Mouse (Mus musculus) brain, embryonic 18.5 days (tissue): ENCODE results near the gene Spef1.

ENCODE experiments used
- DNase-seq: peaks from one replicate; pipeline ENCODE4 v3.0.0-alpha.2; 2012; ENCODE audit warnings: low read depth, low spot score

Gene Spef1

DNA sequence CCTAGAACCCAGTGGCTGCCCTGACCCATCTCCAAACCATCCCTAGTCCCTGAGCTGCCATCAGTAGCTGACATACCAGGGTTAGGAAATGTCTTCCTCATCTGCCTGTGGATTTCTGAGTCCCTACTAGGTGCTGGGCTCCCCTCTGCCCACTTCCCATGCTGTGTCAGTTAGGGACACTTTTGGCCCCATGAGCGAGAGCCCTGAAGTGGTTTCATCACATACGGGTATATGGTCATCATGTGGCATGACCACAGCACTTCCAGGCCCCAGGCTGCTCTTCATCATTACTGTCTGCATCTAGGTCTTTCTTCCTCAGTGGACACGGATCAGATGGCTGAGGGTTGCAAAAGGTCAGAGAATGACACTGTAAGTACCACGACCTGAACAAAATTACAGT lies 19.7 kb upstream of the Spef1 start, which contains the start of gene Ap5s1:
Gene Ap5s1, plus strand, starts transcription at position 301 of the 400 bp plus-strand sequence.
- no peak for DNase-seq

DNA sequence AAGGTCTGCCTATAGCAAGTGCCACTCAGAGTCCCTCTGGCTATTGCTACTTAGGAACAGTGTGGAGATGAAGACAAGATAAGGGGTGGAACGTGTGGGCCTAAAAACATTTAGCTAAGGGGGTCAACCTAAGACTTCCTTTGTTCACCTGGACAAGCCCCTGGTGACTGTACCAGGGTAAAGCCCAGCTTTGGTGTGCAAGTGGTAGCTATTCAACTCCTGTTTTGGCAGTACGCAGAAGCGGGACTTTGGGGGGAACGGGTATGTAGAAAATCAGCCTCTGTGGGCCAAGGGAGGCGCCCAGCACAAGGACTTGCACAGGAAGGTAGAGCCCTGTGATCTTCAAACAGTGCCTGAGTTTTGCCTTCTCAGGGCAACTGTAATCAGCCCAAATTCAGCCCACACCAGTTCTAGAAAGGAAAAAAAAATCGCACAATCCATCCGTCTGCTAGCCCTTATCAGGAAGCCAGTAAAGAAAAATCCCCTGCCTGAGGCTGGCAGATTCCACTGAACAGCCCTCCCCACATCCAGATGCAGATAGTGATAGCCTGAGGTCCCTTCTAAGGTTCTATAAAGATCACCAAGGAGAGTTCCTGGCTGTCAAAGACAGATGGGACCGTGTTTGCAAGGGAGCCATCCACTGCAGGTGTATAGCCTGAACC lies 18.6 kb upstream of the Spef1 start:
- no peak for DNase-seq

DNA sequence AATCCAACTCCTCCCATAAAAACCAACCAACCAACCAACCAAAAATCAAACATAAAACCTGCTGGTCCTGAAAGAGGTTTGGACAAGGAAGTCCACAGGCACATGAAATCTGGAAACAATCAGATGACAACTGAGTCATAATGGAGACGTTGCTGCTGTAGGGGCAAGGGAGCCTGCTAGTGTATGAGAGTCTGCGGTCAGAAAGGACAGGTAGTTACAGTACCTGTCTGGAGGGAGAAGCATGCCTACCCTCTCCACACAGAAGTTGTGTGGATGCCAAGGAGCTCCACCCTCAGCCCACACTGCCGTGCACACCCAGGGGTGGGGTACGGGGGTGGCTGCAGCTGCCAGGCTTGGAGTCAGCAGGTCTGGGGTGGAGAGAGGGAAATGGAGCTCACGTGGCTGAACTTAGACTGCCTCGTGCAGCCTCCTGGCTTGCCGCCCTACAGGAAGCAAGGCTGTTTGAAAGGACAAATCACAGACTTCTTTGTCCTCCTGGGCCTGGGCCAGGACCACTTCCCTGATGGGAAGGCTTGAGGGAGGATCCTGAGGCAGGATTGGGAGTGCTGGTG lies 17.4 kb upstream of the Spef1 start:
- no peak for DNase-seq

DNA sequence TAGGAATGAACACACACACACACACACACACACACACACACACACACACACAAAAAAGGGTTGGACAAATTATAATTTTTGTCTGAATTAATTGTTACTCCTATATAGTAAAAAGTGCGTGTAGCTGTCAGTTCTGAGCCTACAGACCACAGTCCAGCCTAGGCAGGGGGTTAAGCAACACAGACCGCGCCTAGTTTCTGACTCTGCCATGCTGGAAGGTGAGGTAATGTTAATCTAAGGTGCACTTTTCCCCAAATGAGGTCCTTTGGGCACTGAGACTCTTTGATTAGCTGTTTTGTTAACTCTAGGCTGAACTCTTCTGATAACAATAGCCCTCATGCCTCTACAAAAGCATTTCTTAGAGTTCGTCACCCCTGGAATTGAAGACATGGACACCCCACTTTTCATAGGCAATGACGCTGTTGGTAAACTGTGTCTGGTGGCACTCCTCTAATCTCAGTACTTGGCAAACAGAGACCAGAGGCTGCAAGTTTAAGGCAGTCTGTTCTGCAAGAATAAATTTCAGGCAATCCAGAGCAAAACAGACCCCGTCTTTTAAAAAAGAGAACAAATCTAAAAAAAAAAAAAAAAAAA lies 16.8 kb upstream of the Spef1 start:
- no peak for DNase-seq

DNA sequence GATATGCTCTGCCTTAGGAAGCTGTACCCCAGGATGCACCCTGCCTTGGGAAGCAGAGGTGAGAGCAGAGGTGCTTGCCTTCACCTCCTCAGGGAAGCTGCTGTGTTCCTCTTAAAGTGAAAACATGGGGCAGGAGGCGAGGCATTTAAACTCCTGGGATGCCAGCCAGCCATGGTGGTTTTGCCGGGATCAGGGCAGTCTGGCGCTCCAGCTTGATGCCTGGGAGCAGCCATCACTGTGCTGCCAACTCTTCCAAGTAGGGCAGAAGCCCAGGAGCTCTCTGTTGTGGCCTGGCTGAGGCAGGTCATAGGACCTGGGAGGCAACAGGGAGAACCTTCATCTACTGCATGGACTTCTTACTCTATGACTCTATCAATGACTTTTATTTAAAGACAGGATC lies 14.2 kb upstream of the Spef1 start:
- DNase-seq: no peak

DNA sequence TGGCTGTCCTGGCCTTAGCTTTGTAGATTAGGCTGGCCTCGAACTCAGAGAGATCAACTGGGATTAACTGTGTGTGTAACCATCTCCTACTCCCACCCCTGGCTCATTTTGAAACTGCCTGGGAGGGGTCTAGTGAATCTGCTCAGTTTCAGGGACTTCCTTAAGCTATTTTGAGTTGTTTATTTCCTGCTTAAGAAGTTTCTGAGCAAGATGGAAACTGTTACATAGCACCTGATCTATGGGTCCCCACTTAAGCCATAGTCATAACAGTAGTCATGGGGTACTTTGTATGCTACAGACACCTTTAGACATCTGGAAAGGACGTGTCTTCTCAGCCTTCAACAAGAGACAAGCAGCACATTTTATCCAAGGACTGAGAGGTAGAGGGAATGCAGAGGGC lies 13.6 kb upstream of the Spef1 start:
- DNase-seq: no peak

DNA sequence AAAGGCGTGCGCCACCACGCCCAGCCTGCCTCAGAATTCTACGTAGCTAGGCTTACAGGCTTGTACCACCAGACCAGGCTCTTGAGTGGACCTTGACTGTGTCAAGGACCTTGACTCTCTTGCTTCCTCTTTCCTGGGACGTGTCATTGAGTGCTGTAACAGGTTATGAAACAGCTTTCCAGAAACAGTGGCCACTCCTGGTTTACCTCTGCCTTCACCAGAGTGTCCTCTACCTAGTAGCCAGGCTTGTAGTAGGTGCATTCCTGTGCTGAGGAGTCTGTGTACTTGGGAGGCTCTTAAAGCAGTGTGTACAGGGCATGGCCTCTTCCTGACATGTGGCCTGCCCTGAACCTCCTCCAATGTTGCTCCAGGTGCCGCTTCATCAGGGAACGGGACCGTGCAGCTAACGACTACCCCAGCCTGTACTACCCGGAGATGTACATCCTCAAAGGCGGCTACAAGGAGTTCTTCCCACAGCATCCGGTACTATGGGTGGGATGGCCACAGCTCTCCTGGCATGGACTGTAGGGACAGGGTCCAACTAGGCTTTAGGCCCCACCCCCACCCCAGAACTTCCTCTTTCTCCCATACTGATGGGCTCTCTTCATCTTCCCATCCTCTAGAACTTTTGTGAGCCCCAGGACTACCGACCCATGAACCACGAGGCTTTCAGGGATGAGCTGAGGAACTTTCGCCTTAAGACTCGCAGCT lies 9.7 kb upstream of the Spef1 start:
- DNase-seq: no peak

DNA sequence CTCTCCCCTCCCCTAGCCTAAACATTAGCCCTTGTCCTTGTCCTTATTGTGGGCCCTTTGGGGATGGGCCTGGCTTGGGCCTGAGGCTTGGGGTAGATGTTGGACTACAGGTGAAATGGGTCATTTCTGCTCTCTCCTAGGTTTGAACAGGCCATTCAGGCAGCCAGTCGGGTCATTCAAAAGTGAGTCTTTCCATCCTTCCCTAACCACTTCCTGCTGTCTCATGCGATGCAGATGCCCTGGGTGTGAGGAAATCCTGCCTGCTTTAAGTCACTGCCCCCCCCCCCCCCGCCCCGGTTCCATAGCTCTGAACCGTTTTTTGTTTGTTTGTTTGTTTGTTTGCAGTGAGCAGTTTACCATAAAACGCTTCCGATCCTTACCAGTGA lies 3.9 kb upstream of the Spef1 start:
- DNase-seq: no peak

DNA sequence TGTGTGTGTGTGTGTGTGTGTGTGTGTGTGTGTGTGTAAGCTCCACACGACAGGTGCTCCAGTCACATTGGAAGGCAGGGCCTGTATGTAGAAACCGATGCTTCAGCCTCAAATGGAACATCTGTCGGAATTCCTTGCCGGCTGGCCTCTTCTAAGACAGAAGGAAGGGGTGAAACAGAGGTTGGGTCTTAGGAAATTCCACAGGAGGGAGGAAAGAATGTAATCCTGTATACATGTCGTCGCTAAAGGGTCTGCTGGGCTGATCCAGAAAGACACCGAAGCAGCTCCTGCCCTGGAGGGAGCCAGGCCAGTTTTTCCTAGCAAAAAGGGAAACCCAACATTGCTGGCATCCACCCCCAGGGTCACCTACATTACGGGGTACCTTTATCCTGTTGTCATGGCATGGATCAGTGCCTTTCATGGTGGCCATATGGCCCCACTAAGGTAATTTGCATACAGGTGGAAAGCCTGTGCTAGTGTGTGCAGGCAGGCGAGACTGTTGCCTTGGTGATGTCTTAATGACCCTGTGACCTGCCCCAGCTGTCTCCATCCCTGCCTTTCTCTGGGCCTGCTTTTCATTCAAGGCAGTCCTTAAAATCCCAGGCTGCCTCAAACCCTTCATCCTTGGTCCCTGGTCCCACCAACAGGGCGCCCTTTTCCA lies 3.4 kb upstream of the Spef1 start:
- no peak for DNase-seq

DNA sequence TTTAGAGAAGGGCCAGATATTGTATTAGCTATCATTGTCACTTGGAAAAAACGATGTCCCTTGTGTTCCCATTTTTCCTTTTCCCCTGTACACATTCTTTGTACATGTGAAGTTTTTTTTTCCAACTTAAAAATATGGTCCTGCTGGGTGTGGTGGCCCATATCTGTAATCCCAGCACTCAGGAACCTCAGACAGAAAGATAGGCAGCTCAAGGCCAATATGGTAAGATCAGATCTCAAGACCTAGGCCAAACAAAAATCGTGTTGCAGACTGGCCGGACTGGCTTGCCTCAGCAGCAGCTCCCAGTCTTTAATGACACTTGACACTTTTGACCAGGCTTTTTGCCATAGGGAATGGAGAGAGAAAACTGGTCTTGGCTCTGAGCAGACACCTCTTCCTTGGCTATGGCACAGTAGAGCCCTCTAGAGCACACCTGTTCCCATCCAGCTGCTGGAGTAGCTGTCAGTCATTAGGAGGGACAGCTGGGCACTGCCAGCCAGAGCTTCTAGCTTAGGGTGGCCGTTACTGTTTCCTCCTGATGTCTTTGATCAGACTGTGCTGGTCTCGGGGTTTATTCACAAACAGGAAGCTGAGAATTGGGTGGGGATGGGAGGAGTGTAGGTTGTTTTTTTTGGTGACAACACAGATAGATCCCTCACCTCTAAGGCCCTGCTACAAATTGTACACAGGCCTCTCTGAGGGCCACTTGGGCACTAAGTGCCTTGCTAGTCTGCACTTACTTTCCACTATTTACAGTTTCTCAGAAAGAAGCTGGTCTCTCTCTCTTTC lies 2.6 kb upstream of the Spef1 start:
- DNase-seq: no peak

DNA sequence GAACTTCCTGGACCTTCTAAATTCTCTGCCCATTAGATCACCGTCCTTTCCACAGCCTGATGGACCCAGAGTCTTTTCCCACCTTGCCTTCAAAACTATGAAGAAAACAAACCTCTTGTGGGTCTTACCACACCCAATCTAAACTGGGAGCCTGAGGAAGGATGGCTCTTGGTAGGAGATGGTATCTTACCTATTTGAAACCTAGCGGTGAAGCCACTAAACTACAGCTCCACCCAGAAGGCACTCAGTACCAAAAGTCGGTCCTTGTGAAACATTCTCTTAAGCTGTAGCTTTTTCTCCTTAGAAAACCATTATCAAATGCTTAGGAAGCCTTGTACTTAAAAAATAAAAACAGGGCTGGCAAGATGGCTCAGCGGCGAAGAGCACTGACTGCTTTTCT lies 1.2 kb upstream of the Spef1 start:
- no peak for DNase-seq

DNA sequence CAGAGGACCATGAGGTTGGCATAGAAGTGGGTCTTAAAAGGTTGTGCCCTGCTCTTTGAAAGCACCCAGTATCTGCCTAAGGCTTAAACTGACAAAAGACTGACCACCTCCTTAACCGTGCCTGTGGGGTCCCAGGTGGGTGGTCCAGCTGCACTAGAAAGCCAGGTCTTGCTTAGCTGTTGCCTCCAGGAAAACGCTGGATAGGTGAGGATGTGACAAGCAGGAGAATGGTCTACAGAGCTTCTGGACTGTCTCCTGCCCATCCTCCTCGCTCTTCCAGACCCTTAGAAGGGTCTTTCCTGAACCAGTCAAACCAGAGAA lies 480 bp upstream of the Spef1 start:
- no peak for DNase-seq

DNA sequence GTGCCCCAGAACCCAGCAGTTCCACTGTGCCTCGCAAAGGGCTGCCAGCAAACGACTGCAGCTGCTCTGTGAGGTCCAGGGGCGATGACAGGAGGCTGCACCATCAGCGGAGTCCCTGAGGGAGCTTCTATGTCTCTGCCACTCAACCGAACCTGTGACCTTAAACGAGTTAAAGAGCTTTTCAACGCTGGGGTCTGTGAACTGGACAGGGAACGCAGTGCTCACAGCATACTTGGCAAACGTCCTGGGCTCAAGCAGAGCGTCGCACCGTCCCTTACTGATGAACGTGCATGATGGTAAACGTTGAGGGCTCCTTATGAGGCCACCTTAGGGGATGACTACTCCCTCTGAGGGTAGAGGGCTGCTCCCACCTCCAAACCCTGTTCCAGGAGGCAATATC lies 739 bp downstream of the Spef1 start:
- no peak for DNase-seq

DNA sequence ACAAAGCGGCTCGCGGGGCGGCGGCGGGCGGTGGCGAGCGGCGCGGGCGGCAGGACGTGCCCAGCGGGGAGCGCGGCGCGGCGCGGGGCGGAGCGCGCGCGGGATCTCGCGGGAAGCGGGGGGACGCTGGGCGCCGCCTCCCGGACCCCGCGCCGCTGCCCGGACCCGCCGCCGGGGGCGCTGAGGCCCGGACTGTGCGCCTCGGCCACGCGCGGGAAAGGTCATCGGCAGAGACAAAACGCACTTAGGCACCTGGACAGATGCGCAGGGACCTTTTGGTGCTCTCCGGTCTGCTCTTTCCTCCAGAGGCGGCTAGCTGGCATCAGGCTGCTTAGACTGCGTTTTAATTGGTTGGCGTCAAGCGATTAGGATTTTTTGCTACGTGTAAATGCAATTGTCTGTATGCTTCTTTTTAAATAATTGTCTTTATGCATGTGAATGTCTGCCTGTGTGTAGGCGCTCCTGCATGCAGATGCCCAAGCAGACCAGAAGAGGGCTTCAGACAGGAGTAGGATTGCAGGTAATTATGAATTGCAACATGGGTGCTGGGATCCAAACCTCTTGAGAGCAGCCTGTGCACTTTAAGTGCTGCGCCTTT lies 7.0 kb downstream of the Spef1 start, which contains the start of gene Cenpb:
Gene Cenpb, minus strand, starts transcription at position 78 of the 598 bp plus-strand sequence.
- DNase-seq: no peak

DNA sequence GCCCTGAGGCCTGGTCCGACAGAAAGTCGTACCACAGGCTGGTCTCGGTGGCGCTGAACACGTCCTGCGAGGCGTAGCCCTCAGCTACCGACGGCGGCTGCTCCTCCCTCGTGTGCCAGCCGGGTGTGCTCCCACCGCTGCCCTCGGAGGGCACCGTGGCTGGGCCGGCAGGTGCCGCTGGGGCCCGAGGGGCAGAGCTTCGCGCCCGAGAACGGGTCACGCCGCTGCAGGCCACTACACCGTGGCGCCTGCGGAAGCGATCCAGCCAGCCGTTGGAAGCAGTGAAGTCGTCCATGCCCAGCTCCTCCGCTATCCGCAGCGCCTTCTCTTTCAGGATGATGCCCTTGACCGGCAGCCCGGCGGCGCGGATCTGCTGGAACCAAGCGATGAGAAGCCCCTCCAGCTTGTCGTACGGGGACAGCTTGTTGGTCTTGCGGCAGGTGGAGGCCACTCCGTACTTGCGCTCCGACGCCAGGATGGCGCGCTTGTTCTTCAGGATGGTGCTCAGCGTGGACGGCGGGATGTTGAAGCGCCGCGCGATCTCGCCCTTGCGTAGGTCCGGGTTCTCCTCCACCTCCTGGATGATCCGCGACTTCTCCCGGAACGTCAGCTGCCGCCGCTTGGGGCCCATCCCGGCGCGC lies 7.7 kb downstream of the Spef1 start:
- DNase-seq: no peak

DNA sequence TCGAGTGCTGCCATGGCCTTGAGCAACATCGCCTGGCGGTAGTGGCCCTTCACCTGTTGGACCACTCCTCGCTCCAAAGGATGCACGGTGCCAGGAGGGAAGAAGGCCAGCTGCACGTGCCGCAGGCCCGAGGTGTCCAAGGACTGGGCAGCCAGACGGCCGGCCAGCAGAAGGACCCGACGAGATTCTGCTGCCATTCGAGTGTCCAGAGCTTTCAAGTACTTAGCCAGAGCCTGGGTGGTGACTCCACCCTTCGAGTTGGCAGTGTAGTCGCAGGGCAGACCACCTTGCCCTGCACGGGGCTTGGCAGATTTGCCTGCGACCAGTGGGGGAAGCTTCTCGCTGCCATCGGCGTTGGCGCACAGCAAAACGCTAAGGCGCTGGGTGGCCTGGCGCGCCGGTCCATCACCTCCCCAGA lies 8.2 kb downstream of the Spef1 start:
- no peak for DNase-seq

DNA sequence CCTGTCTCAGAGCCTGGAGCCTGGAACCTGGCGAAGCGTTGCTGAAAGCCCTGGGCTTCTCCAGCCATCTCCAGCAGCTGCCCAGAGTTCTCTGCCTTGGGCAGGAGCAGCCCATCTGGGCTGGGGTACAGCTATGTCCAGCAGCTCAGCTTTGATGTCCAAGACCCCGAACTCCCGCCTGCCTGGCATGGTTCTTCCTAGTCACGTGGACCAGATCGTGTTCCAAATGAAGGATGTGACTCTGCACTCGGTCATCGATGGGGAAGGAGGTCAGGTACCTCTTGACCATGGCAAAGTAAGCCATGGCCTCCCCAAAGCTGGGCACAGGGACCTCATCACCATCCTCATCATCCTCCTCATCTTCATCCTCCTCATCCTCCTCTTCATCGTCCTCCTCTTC lies 9.2 kb downstream of the Spef1 start:
- no peak for DNase-seq

DNA sequence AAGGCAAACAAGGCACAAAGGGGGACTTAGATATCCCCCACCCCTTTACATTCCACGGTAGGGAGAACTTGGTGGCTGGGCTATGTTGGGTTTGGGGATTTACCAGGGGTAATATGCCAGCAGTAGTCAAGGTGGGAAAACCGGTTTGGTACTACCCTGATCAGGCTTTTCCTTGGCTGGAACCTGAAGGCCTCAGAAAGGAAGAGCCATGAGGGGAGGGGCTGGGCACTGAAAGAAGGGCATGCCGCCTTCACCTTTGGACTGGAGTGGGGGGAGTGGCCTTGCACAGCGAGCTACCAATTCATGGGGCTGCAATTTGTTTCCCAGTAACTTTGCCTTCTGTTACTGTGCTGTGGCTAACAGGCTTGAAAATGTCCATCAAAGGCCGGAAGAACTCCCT lies 10.6 kb downstream of the Spef1 start:
- no peak for DNase-seq

DNA sequence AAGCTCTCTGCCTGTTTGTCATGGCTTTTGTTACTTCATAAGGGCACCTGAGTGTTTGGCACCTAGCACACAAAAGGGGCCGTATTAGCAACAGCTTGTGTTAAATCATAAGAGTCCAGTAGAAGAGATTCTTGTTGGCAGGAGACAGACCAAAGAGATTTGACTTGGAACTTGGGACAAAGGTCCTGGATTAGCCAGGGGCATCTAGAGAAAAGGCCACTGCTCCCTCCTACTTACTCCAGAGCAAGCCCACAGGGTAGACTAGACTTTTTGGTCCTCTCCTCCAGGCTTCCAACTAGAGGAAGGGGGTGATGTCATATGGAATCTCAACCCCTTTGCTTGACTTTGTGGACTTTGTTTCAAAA lies 11.2 kb downstream of the Spef1 start:
- no peak for DNase-seq

DNA sequence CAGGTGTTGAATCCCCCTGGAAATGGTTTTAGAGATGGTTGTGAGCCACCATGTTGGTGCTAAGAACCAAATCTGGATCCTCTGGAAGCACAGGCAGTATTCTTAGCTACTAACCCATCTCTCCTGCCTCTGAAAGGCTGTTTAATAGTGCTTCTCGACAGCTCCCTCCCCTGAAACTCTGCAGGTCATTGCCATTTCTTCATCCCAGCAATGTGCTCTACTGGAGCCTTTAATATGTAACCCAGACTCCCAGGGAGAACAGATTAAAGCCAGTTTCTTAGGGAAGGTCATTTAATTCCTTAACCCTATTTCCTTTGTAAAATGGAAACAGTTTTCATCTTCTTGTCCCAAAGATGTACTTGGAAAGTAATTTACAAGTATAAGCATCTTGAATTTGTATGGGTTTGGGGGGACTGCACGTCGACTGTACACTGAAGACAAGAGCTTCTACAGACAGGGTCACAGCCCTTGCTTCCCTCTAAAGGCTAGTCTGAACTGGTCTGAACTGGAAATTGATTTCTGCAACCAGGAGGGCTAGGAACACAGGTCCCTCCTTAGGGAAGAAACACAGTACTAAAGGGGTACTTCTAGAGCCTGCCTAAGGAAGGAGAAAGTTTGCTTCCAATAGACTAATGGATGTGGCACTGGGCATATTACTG lies 11.7 kb downstream of the Spef1 start:
- no peak for DNase-seq
